Mouse (Mus musculus) layer of hippocampus, postnatal 10 days (tissue): ENCODE data around the gene Entpd4b. TPM values are rescaled to one million over a fixed set of nuclear protein-coding genes. Genes with fewer than 3 reads are reported as not detected.
"Not testable (repeated sequence)": the region's sequence is repeated elsewhere in the genome, so short reads cannot be mapped to it uniquely, and the experiment has no call there.

Experiments
- DNase-seq, 2 experiments: peaks; one replicate each; pipeline ENCODE4 v3.0.0; 2021; ENCODE audit warnings: low spot score in 2 of 2
- long read RNA-seq: library from polyadenylated mRNA; stranded (forward); transcript quantifications from one replicate; pipeline ENCODE4 v2.0.0, GENCODE M21; 2023
- total RNA-seq, 2 experiments: library from RNA; stranded (reverse); gene quantifications; 2 replicates each; pipeline ENCODE4 v1.2.3; 2021

Gene Entpd4b
- 10 to 100 TPM; 29.9 to 30.4 TPM for total RNA-seq
- long read RNA-seq, transcript Entpd4b-204 (13 exons, 3,589 nt), result major isoform, 14 of 66 reads
- long read RNA-seq, partial matches to known transcripts, result 3 of 66 reads
- long read RNA-seq, other reads (novel, unspliced or antisense), result 47 of 66 reads

- DNase-seq, result not testable (repeated sequence)
These were observed at the start of gene Entpd4b for GRCm38 (mm10) chr14:69555110-69555831. Entpd4b (plus strand) TSS chr14:69555424.

GRCm38 (mm10) chr14:69507000-69507399 is 48.2 kb upstream of the Entpd4b start:
- not testable (repeated sequence) for DNase-seq

GRCm38 (mm10) chr14:69512449-69512848 is 42.8 kb upstream of the Entpd4b start, which contains the start of gene Gm27179:
Gm27179 (minus strand) TSS chr14:69512549.
- DNase-seq, result not testable (repeated sequence)

- not testable (repeated sequence) for DNase-seq
These were observed 34.4 kb upstream of the Entpd4b start for GRCm38 (mm10) chr14:69520810-69521209.

GRCm38 (mm10) chr14:69523001-69523400 is 32.2 kb upstream of the Entpd4b start:
- DNase-seq, result not testable (repeated sequence)

- not testable (repeated sequence) for DNase-seq
These were observed 29.0 kb upstream of the Entpd4b start for GRCm38 (mm10) chr14:69526202-69526601.

- DNase-seq, result not testable (repeated sequence)
These were observed 18.7 kb upstream of the Entpd4b start for GRCm38 (mm10) chr14:69536539-69536938.

- DNase-seq, result not testable (repeated sequence)
These were observed 15.1 kb upstream of the Entpd4b start for GRCm38 (mm10) chr14:69540113-69540512.

- DNase-seq, result not testable (repeated sequence)
These were observed 12.5 kb upstream of the Entpd4b start for GRCm38 (mm10) chr14:69542695-69543094.

GRCm38 (mm10) chr14:69544033-69544432 is 11.2 kb upstream of the Entpd4b start:
- not testable (repeated sequence) for DNase-seq

- not testable (repeated sequence) for DNase-seq
These were observed 10.2 kb upstream of the Entpd4b start for GRCm38 (mm10) chr14:69545052-69545451.

- DNase-seq, result not testable (repeated sequence)
These were observed 7.9 kb upstream of the Entpd4b start for GRCm38 (mm10) chr14:69547310-69547709.

GRCm38 (mm10) chr14:69556820-69557219 is 1.6 kb downstream of the Entpd4b start:
- DNase-seq, result not testable (repeated sequence)

GRCm38 (mm10) chr14:69557550-69557949 is 2.3 kb downstream of the Entpd4b start:
- DNase-seq, result not testable (repeated sequence)

Other genes with a start within 250 kb of the Entpd4b start
- 1 to 10 TPM; 4.4 to 7.7 TPM for gene Gm16867, start 52.1 kb upstream of the Entpd4b start, total RNA-seq
- gene Gm27179, start 42.9 kb upstream of the Entpd4b start, total RNA-seq, result not detected